Mouse (Mus musculus) urinary bladder, postnatal 14 days (tissue): ENCODE measurements around the gene Mat1a.

ENCODE experiments used
- DNase-seq: peaks from one replicate; pipeline ENCODE4 v3.0.0; 2021; ENCODE audit warnings: low spot score

The Mat1a gene

GRCm38 (mm10) chr14:41104853-41105444 lies at the start of gene Mat1a:
Gene Mat1a (plus strand): TSS chr14:41105035.
- DNase-seq = no peak

- no peak for DNase-seq
Observed at GRCm38 (mm10) chr14:41065168-41065567, 39.7 kb upstream of the Mat1a start.

GRCm38 (mm10) chr14:41066416-41066815 lies 38.4 kb upstream of the Mat1a start:
- no peak for DNase-seq

GRCm38 (mm10) chr14:41069108-41069507 lies 35.7 kb upstream of the Mat1a start, which contains the start of gene Dydc2:
Gene Dydc2 (minus strand): TSS chr14:41069208.
- DNase-seq = no peak

- no peak for DNase-seq
Observed at GRCm38 (mm10) chr14:41070343-41070742, 34.5 kb upstream of the Mat1a start.

- DNase-seq = peak; percentile 60
Observed at GRCm38 (mm10) chr14:41072229-41072943, 32.4 kb upstream of the Mat1a start, which contains the start of gene Dydc1. Gene Dydc1 (plus strand): TSS chr14:41072911.

GRCm38 (mm10) chr14:41072944-41073275 lies 31.9 kb upstream of the Mat1a start:
- DNase-seq = no peak

GRCm38 (mm10) chr14:41082408-41082807 lies 22.4 kb upstream of the Mat1a start:
- no peak for DNase-seq

GRCm38 (mm10) chr14:41087509-41087908 lies 17.3 kb upstream of the Mat1a start:
- DNase-seq = no peak

GRCm38 (mm10) chr14:41090777-41091176 lies 14.1 kb upstream of the Mat1a start:
- peak; percentile 18 for DNase-seq

GRCm38 (mm10) chr14:41094114-41094513 lies 10.7 kb upstream of the Mat1a start:
- no peak for DNase-seq

- DNase-seq = no peak
Observed at GRCm38 (mm10) chr14:41096296-41096860, 8.5 kb upstream of the Mat1a start.

- DNase-seq = no peak
Observed at GRCm38 (mm10) chr14:41098726-41099125, 6.1 kb upstream of the Mat1a start.

- no peak for DNase-seq
Observed at GRCm38 (mm10) chr14:41100712-41101111, 4.1 kb upstream of the Mat1a start.

- DNase-seq = no peak
Observed at GRCm38 (mm10) chr14:41101242-41101641, 3.6 kb upstream of the Mat1a start.

GRCm38 (mm10) chr14:41102269-41102668 lies 2.6 kb upstream of the Mat1a start:
- DNase-seq = no peak

GRCm38 (mm10) chr14:41111031-41111668 lies 6.3 kb downstream of the Mat1a start:
- DNase-seq = no peak

GRCm38 (mm10) chr14:41112944-41113343 lies 8.1 kb downstream of the Mat1a start:
- no peak for DNase-seq

GRCm38 (mm10) chr14:41116271-41116670 lies 11.4 kb downstream of the Mat1a start:
- DNase-seq = no peak

GRCm38 (mm10) chr14:41124683-41125082 lies 19.8 kb downstream of the Mat1a start:
- no peak for DNase-seq

- peak; percentile 10 for DNase-seq
Observed at GRCm38 (mm10) chr14:41127997-41128396, 23.2 kb downstream of the Mat1a start.

GRCm38 (mm10) chr14:41131540-41131939 lies 26.7 kb downstream of the Mat1a start, which contains the start of gene Sftpa1:
Gene Sftpa1 (plus strand): TSS chr14:41131782.
- DNase-seq = no peak

GRCm38 (mm10) chr14:41137006-41137405 lies 32.2 kb downstream of the Mat1a start:
- no peak for DNase-seq
